Mouse (Mus musculus) hindbrain, postnatal 0 days (tissue): ENCODE data around the gene Egln3. TPM values are rescaled to one million over a fixed set of nuclear protein-coding genes. Genes with fewer than 3 reads are reported as not detected.
A peak's percentile ranks its signal among the peaks of the same experiment; 100 is the strongest.

ENCODE experiments used
- ATAC-seq: fragments of 200-750 bp; cut with Nextera tagmentation; 2 replicates; pipeline ENCODE4 v1.8.0; 2017; ENCODE audit warnings: mild to moderate bottlenecking, moderate TSS enrichment, moderate library complexity
- DNase-seq: peaks from one replicate; pipeline ENCODE4 v3.0.0-alpha.2; 2015; ENCODE audit warnings: low spot score
- H3K27ac ChIP-seq: fragments of 300-500 bp; sonication (generic); 2 replicates; pipeline ENCODE4 v1.5.1; 2014; ENCODE audit warnings: mild to moderate bottlenecking
- H3K27me3 ChIP-seq: fragments of 300-500 bp; sonication (generic); 2 replicates; pipeline ENCODE4 v1.6.1; 2014; ENCODE audit warnings: low read length, mixed read lengths; ENCODE audit not compliant: insufficient read depth
- H3K36me3 ChIP-seq: fragments of 300-500 bp; sonication (generic); 2 replicates; pipeline ENCODE4 v1.6.1; 2014; ENCODE audit warnings: low read length, mixed read lengths; ENCODE audit not compliant: insufficient read depth
- H3K4me1 ChIP-seq: fragments of 300-500 bp; sonication (generic); 2 replicates; pipeline ENCODE4 v1.6.1; 2014; ENCODE audit warnings: antibody characterized with exemption, low read length, mixed read lengths; ENCODE audit not compliant: insufficient read depth
- H3K4me2 ChIP-seq: fragments of 300-500 bp; sonication (generic); 2 replicates; pipeline ENCODE4 v1.6.1; 2014; ENCODE audit warnings: low read depth, mild to moderate bottlenecking, low read length, moderate library complexity, mixed read lengths
- H3K4me3 ChIP-seq: fragments of 300-500 bp; sonication (generic); 2 replicates; pipeline ENCODE4 v1.5.1; 2014; ENCODE audit warnings: low read length
- H3K9ac ChIP-seq: fragments of 300-500 bp; sonication (generic); replicated peaks from 2 replicates; pipeline ENCODE4 v1.6.1; 2014; ENCODE audit warnings: mild to moderate bottlenecking, low read length, moderate library complexity, mixed read lengths
- H3K9me3 ChIP-seq: fragments of 300-500 bp; sonication (generic); 2 replicates; pipeline ENCODE4 v1.6.1; 2016; ENCODE audit warnings: low read length, mixed read lengths
- CTCF ChIP-seq: IDR thresholded peaks from 2 replicates; pipeline ENCODE4 v1.5.1; 2016; ENCODE audit warnings: antibody characterized with exemption, control low read depth, low read depth
- WGBS: fragments of 180-500 bp; shearing (Covaris S2); extraction: QIAGEN DNeasy Blood & Tissue Kit; methylation state at CpG from one replicate; pipeline ENCODE4 v1.1.7; 2014; 5-methylcytosine and 5-hydroxymethylcytosine counted together
- polyA plus RNA-seq: library from polyadenylated mRNA; unstranded; fragments of >200 nt; fragmentation: Nextera tagmentation; extraction: Ambion mirVana; gene quantifications from 2 replicates; pipeline ENCODE4 v1.2.1, GENCODE M21; 2015
- total RNA-seq: library from RNA; depleted of rRNA; stranded (reverse); fragments of >200 nt; gene quantifications from 2 replicates; pipeline ENCODE4 v1.2.3, GENCODE M21; 2014

The Egln3 gene
- total and polyA plus RNA-seq, 2 experiments from 2014 or later: 5.8 to 8.3 TPM

- 40% methylated on average over 9 of the region's 9 CpGs for WGBS
- H3K9ac ChIP-seq: no peak overlapping the region
- H3K4me2 ChIP-seq: peak overlapping the region; percentile 59
- ATAC-seq (no peak), DNase-seq (no peak)
- no peaks in the 10 kb centered on the region for H3K27me3 ChIP-seq
- H3K27ac ChIP-seq: peak overlapping the region; percentile 45; the same call in 1 of the 2 replicates
- no peaks in the 10 kb centered on the region for H3K36me3 ChIP-seq
- H3K4me1 ChIP-seq: peaks cover 31% of the 10 kb centered on the region
- H3K9me3 ChIP-seq: no peaks in the 10 kb centered on the region
- H3K4me3 ChIP-seq: no peak overlapping the region
- TF ChIP-seq CTCF: no peak
Measured at GRCm38 (mm10) chr12:54191181-54191580, 12.5 kb downstream of the Egln3 start.

GRCm38 (mm10) chr12:54187812-54188600 lies 15.7 kb downstream of the Egln3 start:
- ATAC-seq (no peak), DNase-seq (peak; percentile 53)
- Histone ChIP-seq H3K9me3 (no peaks in the 10 kb centered on the region), H3K4me3 (no peak overlapping the region), H3K27me3 (no peaks in the 10 kb centered on the region), H3K27ac (no peak overlapping the region; the same call in 1 of the 2 replicates), H3K4me2 (no peak overlapping the region), H3K9ac (no peak overlapping the region), H3K36me3 (no peaks in the 10 kb centered on the region), H3K4me1 (peaks cover 27% of the 10 kb centered on the region)
- no peak for TF ChIP-seq CTCF
- WGBS: 60% methylated on average over 17 of the region's 17 CpGs

- H3K9me3 ChIP-seq: no peaks in the 10 kb centered on the region
- DNase-seq (no peak), ATAC-seq (no peak)
- H3K4me3 ChIP-seq: no peak overlapping the region
- H3K4me1 ChIP-seq: peaks cover 18% of the 10 kb centered on the region
- 31% methylated on average over 14 of the region's 14 CpGs for WGBS
- H3K36me3 ChIP-seq: no peaks in the 10 kb centered on the region
- H3K4me2 ChIP-seq: no peak overlapping the region
- H3K27ac ChIP-seq: no peak overlapping the region
- no peak for TF ChIP-seq CTCF
- H3K27me3 ChIP-seq: no peaks in the 10 kb centered on the region
- no peak overlapping the region for H3K9ac ChIP-seq
Measured at GRCm38 (mm10) chr12:54186926-54187623, 16.6 kb downstream of the Egln3 start.

- Histone ChIP-seq H3K4me3 (no peak overlapping the region), H3K4me2 (no peak overlapping the region), H3K4me1 (0 out of 2 replicates have a peak, but pooled peaks cover 5% of the 10 kb centered on the region), H3K9ac (no peak overlapping the region), H3K27me3 (no peaks in the 10 kb centered on the region), H3K27ac (no peak overlapping the region), H3K9me3 (no peaks in the 10 kb centered on the region), H3K36me3 (no peaks in the 10 kb centered on the region)
- 95% methylated on average over 7 of the region's 7 CpGs for WGBS
- TF ChIP-seq CTCF: no peak
- ATAC-seq (no peak), DNase-seq (no peak)
Measured at GRCm38 (mm10) chr12:54184264-54184663, 19.4 kb downstream of the Egln3 start.

GRCm38 (mm10) chr12:54178323-54178722 lies 25.3 kb downstream of the Egln3 start:
- no peak for TF ChIP-seq CTCF
- 45% methylated on average over 3 of the region's 3 CpGs for WGBS
- Histone ChIP-seq H3K27ac (no peak overlapping the region), H3K36me3 (no peaks in the 10 kb centered on the region), H3K4me1 (no peaks in the 10 kb centered on the region), H3K4me3 (no peak overlapping the region), H3K27me3 (no peaks in the 10 kb centered on the region), H3K4me2 (no peak overlapping the region), H3K9me3 (no peaks in the 10 kb centered on the region), H3K9ac (no peak overlapping the region)
- ATAC-seq: no peak
- DNase-seq: no peak

GRCm38 (mm10) chr12:54168786-54169185 lies 34.9 kb downstream of the Egln3 start:
- Histone ChIP-seq H3K4me1 (no peaks in the 10 kb centered on the region), H3K9ac (no peak overlapping the region), H3K27ac (no peak overlapping the region), H3K36me3 (no peaks in the 10 kb centered on the region), H3K4me3 (no peak overlapping the region), H3K9me3 (no peaks in the 10 kb centered on the region), H3K27me3 (no peaks in the 10 kb centered on the region; the same call in 1 of the 2 replicates), H3K4me2 (no peak overlapping the region)
- DNase-seq (no peak), ATAC-seq (peak; percentile 27; the same call in 1 of the 2 replicates)
- 59% methylated on average over 4 of the region's 4 CpGs for WGBS
- no peak for TF ChIP-seq CTCF

GRCm38 (mm10) chr12:54167737-54168136 lies 35.9 kb downstream of the Egln3 start:
- Histone ChIP-seq H3K27ac (no peak overlapping the region), H3K9me3 (no peaks in the 10 kb centered on the region), H3K4me1 (0 out of 2 replicates have a peak, but pooled peaks cover 4% of the 10 kb centered on the region), H3K36me3 (no peaks in the 10 kb centered on the region), H3K9ac (no peak overlapping the region), H3K4me3 (no peak overlapping the region), H3K4me2 (no peak overlapping the region), H3K27me3 (no peaks in the 10 kb centered on the region; the same call in 1 of the 2 replicates)
- peak; percentile 43 for TF ChIP-seq CTCF
- 87% methylated on average over 6 of the region's 6 CpGs for WGBS
- ATAC-seq (no peak), DNase-seq (no peak)
